ENCODE assay signal across 9 mouse cellular contexts in genomic region chr1:193440512-193440911, GRCm38 (mm10).
DNase-seq lines count a peak whose midpoint lies in the region; ATAC-seq lines count a peak whose summit lies in the region.
"Had no signal": no experiment of that assay in that cellular context is flagged by ENCODE, and none has a peak within 500 bp of the region (broad histone marks: within the 10 kb centered on the region; RNA-seq: fewer than 3 reads in every experiment).

No protein-coding gene starts in this region.

- peak; percentile 58; the same call in 1 of the 2 replicates for ATAC-seq in common myeloid progenitor, adult 5-6 weeks (replicated peaks; ENCODE audit: low read depth, poor library complexity, severe bottlenecking)

- peak; percentile 28 for DNase-seq in embryo, embryonic 9.5 days (ENCODE audit: extremely low spot score)
- no peak for DNase-seq in embryo, embryonic 10 days (ENCODE audit: low spot score)
- peak; percentile 42 for DNase-seq in retina, embryonic 14.5 days (ENCODE audit: low spot score)
- no peak for DNase-seq in retina, postnatal 1 day
- peak; percentile 28 for DNase-seq in thymus, postnatal 25 days
- no peak for DNase-seq in frontal cortex, postnatal 36 days (ENCODE audit: low spot score in 2 of 2)
- DNase-seq in natural killer cell, adult 2 months (ENCODE audit: low spot score in 2 of 2), result no peak
- DNase-seq: heart, postnatal 36 days had no signal

Comparison
In these comparisons a context has a peak if more than half of its experiments do, and no peak if none do; other contexts are left out.
1. DNase-seq: peak in embryo, embryonic 9.5 days (single experiment), retina, embryonic 14.5 days (single experiment) and thymus, postnatal 25 days (single experiment); none in embryo, embryonic 10 days (single experiment), retina, postnatal 1 day (single experiment), frontal cortex, postnatal 36 days (0 of 2) and natural killer cell, adult 2 months (0 of 2).